Mouse (Mus musculus): Measurements from ENCODE around the gene Brpf3.

The Brpf3 gene

DNA sequence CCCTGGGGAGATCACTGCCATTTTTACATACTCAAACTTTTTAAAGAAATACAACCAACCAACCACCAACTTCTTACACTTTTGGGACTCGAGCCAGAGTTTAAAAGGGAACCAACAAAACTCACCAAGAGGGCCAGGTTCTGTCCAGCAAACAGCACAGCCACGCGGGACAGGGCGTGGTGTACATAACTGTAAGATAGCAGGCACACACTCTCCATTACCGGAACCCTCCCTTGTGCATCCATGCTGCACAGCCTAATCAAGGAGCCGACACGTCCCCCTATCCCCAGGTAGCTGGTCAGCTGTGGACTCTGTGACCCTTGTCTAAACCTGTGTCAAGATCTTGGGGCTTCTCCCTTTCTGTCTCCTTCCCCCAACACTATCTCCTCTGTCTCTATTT, 37.0 kb downstream of the Brpf3 start:
- TF ChIP-seq GATA4 (IDR thresholded peaks at IDR 0.05; ENCODE audit: insufficient replicate concordance, low read length), result no peak

GRCm38 (mm10) chr17:28843665-28844064, 42.8 kb downstream of the Brpf3 start:
- no peak for TF ChIP-seq GATA4 (IDR thresholded peaks at IDR 0.05; ENCODE audit: insufficient replicate concordance, low read length)

DNA sequence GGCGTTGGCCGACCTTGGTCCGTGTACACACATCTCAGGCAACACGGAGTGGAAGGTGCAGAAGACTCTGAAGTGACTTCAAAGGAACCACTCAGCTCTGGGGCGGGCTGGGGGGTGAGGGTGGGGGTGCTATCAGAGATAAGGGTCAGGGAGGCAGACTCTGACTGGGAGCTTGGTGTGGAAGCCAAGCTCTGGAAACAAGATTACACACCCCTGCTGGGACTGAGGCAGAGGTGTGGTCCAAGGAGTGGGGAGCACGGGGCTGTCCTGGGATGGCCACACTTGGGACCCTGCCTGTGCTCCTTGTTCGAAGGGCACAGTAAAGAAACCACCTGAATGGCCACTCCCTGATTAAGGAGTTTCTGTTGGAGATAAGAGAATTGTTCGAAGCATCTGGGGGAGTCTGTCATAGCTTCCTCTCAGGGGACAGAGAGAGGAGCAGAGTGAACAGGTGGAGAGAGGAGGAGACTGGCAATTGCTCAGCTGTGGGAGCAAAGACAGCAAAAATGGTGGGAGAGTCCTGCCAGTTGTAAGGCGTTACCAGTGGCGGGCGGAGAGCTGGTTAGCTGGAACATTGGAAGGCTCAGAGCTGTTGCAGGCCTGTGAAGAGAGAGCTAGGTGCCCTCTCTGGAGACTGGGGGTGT, 46.2 kb downstream of the Brpf3 start:
- no peak for TF ChIP-seq GATA4 (IDR thresholded peaks at IDR 0.05; ENCODE audit: insufficient replicate concordance, low read length)

DNA sequence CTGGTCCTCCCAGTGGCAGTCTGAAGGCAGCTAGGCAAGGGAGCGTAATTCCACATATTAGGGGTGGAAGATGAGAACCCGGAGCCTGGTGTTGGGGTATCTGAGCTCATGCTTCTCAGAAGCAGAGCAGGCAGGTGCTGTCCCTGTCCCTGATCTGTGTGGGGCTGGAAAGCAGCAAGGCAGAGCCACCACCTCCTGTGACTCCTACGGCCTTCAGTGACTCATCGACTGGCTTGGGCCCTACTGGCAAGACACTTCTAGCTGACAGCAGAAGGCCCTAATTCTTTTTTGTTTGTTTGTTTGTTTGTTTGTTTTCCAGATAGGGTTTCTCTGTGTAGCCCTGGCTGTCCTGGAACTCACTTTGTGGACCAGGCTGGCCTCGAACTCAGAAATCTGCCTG, 49.6 kb downstream of the Brpf3 start:
- TF ChIP-seq GATA4 (IDR thresholded peaks at IDR 0.05; ENCODE audit: insufficient replicate concordance, low read length), result no peak

GRCm38 (mm10) chr17:28854377-28854776, 53.5 kb downstream of the Brpf3 start:
- no peak for TF ChIP-seq GATA4 (IDR thresholded peaks at IDR 0.05; ENCODE audit: insufficient replicate concordance, low read length)

DNA sequence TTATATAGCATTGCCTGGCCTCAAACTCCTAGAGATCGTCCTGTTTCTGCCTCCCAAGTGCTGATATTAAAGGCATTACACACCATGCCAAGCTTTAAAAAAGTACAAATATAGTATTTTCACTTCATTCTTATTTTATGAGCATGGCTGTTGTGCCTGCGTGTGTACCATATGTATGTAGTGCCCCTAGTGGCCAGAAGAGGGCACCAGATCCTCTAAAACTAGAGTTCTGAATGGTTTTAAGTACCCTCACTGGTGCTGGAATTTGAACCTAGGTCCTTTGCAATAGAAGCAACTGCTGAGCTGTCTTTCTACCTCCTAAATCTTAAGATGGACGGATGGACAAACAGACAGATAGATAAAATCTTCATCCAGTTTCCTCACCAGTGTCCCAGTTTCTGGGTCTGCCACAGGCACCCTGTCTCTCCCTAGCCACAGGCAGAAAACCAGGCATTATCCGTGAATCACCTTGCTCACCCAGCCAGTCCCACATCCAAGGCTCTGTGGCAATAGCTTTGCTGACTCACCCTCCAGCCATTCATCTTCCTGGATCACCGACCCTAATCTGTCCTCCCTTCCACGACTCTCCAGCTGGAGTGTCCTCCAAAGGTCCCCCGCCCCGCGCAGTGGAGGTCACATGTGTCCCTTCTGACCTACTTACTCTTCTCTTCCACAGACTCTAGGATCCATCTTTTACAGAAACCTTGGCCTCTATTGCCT, 54.4 kb downstream of the Brpf3 start:
- no peak for TF ChIP-seq GATA4 (IDR thresholded peaks at IDR 0.05; ENCODE audit: insufficient replicate concordance, low read length)

DNA sequence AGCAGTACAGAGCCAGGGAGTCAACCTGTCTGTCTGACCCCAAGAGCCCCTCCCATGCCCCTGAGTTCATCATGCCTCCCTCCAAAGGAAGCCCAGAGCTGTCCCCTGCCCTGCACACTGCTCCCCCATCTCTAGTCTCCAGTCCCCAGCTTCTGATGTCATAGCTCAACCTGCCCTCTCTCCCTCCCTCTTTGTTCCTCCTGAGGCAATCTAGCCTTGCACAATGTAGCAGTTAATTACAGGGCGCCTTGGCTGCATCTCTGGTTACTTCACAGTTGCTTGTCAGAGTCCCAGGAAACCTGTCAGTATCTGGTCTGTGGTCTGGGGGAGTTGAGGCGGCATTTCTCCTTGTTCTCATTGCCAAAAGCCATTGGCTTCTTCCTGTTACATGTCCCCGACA, 55.1 kb downstream of the Brpf3 start:
- no peak for TF ChIP-seq GATA4 (IDR thresholded peaks at IDR 0.05; ENCODE audit: insufficient replicate concordance, low read length)

DNA sequence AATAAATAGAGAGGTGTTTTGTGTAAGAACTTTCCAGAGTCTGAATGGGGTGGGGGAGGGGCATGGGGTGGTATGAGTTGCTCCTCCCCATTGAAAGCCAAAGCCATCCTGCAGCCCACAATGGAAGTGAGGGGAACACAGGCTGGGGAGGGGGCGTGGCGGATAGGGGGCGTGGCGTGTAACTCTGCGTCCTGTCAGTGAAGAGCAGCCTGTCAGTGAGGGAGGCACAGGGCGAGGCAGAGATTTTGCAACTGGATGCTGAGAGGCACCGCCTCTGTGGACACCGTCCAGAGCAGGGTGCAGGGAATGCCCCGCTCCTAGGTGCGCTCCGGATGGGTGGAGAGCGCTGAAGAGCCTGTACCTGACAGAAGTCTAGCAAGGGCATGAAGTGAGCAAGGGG, 57.3 kb downstream of the Brpf3 start, which contains the start of gene Pnpla1:
Gene Pnpla1 (plus strand): TSS at position 207 of the 400 bp plus-strand sequence.
- no peak for TF ChIP-seq GATA4 (IDR thresholded peaks at IDR 0.05; ENCODE audit: insufficient replicate concordance, low read length)

DNA sequence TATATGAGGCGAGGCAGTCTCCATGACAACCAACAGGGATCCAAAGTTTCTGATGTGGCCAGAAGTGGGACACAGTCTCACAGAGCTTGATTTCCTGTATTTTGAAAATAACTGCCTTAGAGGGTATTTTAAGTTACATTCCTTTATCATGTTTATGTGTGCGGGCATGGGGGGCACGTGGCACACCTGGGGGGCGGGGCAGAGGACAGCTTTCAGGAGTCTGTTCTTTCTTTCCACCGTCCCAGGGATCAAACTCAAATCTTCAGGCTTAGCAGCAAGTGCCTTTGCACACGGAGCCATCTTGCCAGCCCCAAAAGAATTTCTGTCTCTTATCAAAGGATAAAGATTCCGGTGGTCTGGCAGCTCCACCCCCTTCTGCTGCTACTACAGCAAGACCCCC, 63.0 kb downstream of the Brpf3 start:
- TF ChIP-seq GATA4 (IDR thresholded peaks at IDR 0.05; ENCODE audit: insufficient replicate concordance, low read length), result no peak

- TF ChIP-seq GATA4 (IDR thresholded peaks at IDR 0.05; ENCODE audit: insufficient replicate concordance, low read length), result no peak
Measured at GRCm38 (mm10) chr17:28864464-28864863, 63.6 kb downstream of the Brpf3 start.

- TF ChIP-seq GATA4 (IDR thresholded peaks at IDR 0.05; ENCODE audit: insufficient replicate concordance, low read length), result no peak
Measured at GRCm38 (mm10) chr17:28866921-28867320, 66.0 kb downstream of the Brpf3 start.

DNA sequence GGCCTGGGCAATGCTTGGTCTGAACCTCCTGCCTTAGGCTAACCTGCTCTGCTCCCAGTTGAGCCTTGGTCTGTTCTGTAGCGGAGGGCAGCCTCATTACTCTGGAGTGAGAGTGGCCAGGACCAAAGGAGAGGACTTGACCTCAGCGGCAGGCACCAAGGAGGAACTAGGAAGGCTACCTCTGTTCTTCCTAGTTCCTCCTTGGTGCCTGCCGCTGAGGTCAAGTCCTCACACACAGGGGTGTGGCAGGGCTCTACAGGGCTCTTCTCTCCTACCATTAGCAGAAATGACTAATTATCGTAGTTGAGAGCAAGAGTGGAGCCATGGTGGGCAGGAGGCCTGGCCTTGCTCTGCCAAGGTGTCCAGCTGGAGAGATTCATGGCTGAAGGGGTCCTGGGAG, 66.5 kb downstream of the Brpf3 start:
- no peak for TF ChIP-seq GATA4 (IDR thresholded peaks at IDR 0.05; ENCODE audit: insufficient replicate concordance, low read length)

GRCm38 (mm10) chr17:28869412-28870110, 68.7 kb downstream of the Brpf3 start:
- no peak for TF ChIP-seq GATA4 (IDR thresholded peaks at IDR 0.05; ENCODE audit: insufficient replicate concordance, low read length)

- no peak for TF ChIP-seq GATA4 (IDR thresholded peaks at IDR 0.05; ENCODE audit: insufficient replicate concordance, low read length)
Measured at GRCm38 (mm10) chr17:28870435-28870834, 69.5 kb downstream of the Brpf3 start.

DNA sequence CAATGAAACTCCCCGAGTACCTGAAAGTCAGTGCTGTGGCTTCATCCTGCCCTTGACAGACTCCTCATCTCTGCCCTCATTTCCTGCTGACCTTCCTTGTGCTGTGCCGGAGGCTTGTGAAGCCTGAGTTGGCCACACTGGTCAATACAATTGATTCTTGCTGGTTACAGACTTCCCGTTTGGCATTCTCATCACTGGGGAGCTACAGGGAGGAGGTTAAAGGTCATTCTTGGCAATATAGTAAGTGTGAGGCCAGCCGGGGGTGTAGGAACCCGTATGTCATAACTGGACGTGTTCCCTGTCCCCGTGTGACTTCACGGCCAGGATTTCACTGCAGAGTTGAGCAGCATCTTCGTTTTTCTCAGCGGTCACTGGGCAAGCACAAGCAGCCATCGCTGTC, 70.9 kb downstream of the Brpf3 start:
- no peak for TF ChIP-seq GATA4 (IDR thresholded peaks at IDR 0.05; ENCODE audit: insufficient replicate concordance, low read length)

DNA sequence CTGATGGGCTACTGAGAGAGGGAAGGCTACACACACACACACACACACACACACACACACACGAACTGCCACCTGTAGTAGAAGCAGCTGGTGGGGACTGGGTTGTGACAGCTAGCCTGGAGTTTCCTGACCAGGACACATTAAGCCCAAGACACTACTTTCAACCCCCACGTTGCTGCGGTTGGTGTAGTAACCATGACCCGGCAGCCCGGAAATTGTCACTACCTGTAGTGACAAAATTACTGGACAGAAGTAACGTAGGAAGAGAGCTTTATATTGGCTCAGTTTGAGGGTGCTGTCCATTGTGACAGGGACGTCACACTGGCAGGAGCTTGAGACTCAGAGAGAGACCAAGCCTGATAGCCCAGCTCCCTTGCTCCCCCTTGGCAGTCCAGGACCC, 71.4 kb downstream of the Brpf3 start:
- TF ChIP-seq GATA4 (IDR thresholded peaks at IDR 0.05; ENCODE audit: insufficient replicate concordance, low read length), result no peak

Measured in liver, adult (tissue).